Mouse (Mus musculus) left cerebral cortex, postnatal 14 days (tissue): Measurements from ENCODE around the gene Tas2r143. TPM values are rescaled to one million over a fixed set of nuclear protein-coding genes. Genes with fewer than 3 reads are reported as not detected.

ENCODE experiments used
- DNase-seq, 2 experiments: peaks; one replicate each; pipeline ENCODE4 v3.0.0; 2021 to 2022; ENCODE audit warnings: low spot score in 2 of 2, mixed read lengths in 1 of 2
- intact Hi-C: fragments of 180-260 bp; cut with DNase I; formaldehyde crosslinking; loops from one replicate; pipeline ENCODE4 v1.15.1; 2025
- total RNA-seq, 2 experiments: library from RNA; stranded (reverse); gene quantifications; 2 replicates each; pipeline ENCODE4 v1.2.3; 2021

Tas2r143 gene
- total RNA-seq, 2 experiments from 2014 or later: not detected

GRCm38 (mm10) chr6:42385635-42386034 is 14.4 kb upstream of the Tas2r143 start:
- no peak for DNase-seq
- intact Hi-C loops: no loop called here

- intact Hi-C loops: no loop called here
- no peak for DNase-seq
These were observed 8.2 kb upstream of the Tas2r143 start for GRCm38 (mm10) chr6:42391796-42392330.

- intact Hi-C loops: no loop called here
- peak; percentile 19 to 40 for DNase-seq
These were observed 3.9 kb upstream of the Tas2r143 start for GRCm38 (mm10) chr6:42395960-42396809.

GRCm38 (mm10) chr6:42397041-42397657 is 2.9 kb upstream of the Tas2r143 start:
- no peak for DNase-seq
- intact Hi-C loops: no loop called here

DNA sequence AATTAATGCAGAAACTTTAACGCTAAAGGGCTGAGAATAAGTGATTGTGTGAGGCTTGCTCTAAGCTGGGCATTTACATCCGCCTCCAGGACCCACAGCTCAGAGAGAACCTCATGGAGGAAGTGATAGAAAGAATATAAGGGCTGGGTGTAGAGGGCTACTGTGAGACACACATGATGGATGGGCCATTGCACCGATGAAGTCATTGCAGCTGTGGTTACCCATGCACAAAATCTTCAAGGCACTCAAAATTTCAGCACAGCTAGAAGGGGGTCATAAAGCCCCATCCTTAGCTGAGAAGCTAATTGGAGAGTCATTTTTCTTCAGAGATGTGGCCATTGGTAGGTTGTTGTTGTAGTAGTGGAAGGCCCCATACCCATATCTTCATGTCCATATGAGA is 1.8 kb upstream of the Tas2r143 start:
- intact Hi-C loops: no loop called here
- DNase-seq: no peak

- no peak for DNase-seq
- intact Hi-C loops: no loop called here
These were observed 1.0 kb upstream of the Tas2r143 start for GRCm38 (mm10) chr6:42398998-42399397.

DNA sequence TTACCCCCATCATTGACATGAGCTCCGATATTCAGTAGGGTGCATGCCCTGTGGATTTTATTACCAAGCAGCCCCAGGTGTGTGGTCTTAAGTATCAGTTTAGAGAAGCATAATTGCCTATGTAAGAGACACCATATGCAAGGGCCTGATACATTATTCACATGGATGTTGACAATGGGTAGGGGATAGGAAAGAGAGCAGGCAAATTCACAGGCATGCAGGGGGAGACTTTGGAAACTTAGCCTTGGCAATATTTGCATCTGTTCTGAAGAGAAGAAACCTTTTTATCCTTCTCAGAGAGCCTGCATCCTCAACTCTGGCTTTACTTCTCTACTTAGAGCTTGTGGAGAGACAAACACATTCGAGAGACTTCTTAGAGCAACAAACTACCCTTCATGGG is 5.1 kb downstream of the Tas2r143 start, which contains the start of gene Tas2r135:
Gene Tas2r135, plus strand, starts transcription at position 301 of the 400 bp plus-strand sequence.
- DNase-seq: no peak

GRCm38 (mm10) chr6:42419443-42419842 is 19.4 kb downstream of the Tas2r143 start:
- intact Hi-C loops: no loop called here
- DNase-seq: no peak

More for the DNA sequence above, 5.1 kb downstream of the Tas2r143 start, which contains the start of gene Tas2r135:
- intact Hi-C loops: no loop called here

GRCm38 (mm10) chr6:42421439-42421838 is 21.4 kb downstream of the Tas2r143 start:
- DNase-seq: no peak
- intact Hi-C loops: no loop called here

- intact Hi-C loops: no loop called here
These were observed 24.4 kb downstream of the Tas2r143 start for GRCm38 (mm10) chr6:42424472-42424871.

DNA sequence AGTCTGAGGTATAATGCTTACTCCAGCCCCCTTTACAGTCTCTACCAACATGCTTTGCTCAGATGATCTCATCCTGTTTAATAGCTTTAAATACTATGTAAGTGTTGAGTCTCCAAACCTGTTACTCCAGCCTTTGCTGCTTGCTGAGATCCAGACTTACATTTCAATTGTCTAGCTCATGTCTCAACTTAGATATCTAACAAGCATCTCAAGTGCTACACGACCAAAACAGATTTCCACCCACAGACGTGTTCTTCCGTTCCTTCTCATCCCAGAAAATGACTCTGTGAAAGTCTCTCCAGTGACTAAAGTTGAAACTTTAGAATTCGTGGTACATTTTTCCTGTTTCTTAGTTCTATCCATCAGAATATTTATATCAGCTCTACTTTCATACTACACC is 26.3 kb downstream of the Tas2r143 start:
- DNase-seq: peak in 1 of 2 experiments; percentile 41
- intact Hi-C loops: no loop called here

More at GRCm38 (mm10) chr6:42424472-42424871, 24.4 kb downstream of the Tas2r143 start:
- no peak for DNase-seq

GRCm38 (mm10) chr6:42433554-42433953 is 33.5 kb downstream of the Tas2r143 start:
- DNase-seq: no peak
- intact Hi-C loops: no loop called here

DNA sequence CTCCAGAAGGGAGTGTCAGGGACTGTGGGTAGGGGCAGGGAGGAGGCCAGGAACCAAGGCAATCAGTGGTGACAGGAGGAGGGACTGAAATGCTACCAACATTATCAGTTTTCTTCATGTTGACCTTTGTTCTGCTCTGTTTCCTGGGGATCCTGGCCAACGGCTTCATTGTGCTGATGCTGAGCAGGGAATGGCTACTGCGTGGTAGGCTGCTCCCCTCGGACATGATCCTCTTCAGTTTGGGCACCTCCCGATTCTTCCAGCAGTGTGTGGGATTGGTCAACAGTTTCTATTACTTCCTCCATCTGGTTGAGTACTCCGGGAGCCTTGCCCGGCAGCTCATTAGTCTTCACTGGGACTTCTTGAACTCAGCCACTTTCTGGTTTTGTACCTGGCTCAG is 34.4 kb downstream of the Tas2r143 start, which contains the start of gene Tas2r126:
Gene Tas2r126, plus strand, starts transcription at position 90 of the 400 bp plus-strand sequence.
- intact Hi-C loops: no loop called here
- DNase-seq: no peak

DNA sequence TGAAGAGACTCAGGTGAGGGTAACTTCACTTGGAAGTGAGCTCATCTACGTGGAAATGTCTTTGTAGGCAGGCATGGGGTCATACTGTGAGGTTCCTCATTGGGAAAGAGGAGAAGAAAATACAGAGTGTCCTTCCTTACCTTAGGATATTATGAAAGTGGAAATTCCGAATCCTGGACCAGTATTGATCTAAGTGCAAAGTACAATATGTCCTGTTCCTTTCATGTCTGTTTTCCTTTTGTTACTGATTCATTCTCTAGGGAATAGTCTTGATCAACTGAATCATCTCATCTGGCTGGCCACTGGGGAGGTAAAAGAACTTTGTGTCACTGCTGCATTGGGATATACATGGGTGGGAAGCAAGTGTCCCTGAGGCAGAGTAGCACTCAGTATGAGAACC is 35.5 kb downstream of the Tas2r143 start:
- no peak for DNase-seq
- intact Hi-C loops: no loop called here

GRCm38 (mm10) chr6:42441395-42441794 is 41.4 kb downstream of the Tas2r143 start:
- DNase-seq: no peak
- intact Hi-C loops: no loop called here

GRCm38 (mm10) chr6:42444491-42444890 is 44.5 kb downstream of the Tas2r143 start:
- intact Hi-C loops: no loop called here
- DNase-seq: no peak

DNA sequence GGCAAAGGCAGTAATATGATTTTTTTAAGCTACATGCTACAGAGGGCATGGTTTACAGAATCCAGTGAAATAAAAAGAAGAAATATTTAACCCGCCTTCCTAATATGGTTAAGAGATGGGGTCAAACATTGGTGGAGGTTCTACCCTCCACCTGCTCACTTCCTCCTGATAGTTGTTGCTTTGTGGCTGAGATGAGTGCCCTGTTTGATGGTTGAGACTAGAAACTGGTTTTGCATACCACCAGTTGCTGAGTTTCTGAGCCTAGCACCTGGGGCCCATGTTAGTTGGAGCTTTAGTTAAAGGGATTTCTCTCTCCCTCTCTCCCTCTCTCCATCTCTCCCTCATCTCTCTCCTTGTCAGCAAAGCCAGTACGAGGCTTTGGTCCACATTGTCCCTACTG is 47.3 kb downstream of the Tas2r143 start:
- intact Hi-C loops: no loop called here
- no peak for DNase-seq
